Mouse (Mus musculus): ENCODE data around the gene Trim24. TPM values are rescaled to one million over a fixed set of nuclear protein-coding genes. Genes with fewer than 3 reads are reported as not detected.

Gene Trim24
- total RNA-seq, 4 experiments from 2014 or later = 35.4 to 38.9 (median 38.2) TPM

Other genes with a start within 250 kb of the Trim24 start
- under 1 TPM; 0.45 to 0.83 (median 0.67) TPM for gene Svopl, start 176.2 kb downstream of the Trim24 start, total RNA-seq (2022)
- gene Tmem213, start 238.4 kb downstream of the Trim24 start, total RNA-seq (2022) = not detected

Measured in layer of hippocampus, adult 8-10 months (tissue).